Mouse (Mus musculus): ENCODE data around the gene Duxf3. TPM values are rescaled to one million over a fixed set of nuclear protein-coding genes. Genes with fewer than 3 reads are reported as not detected.
"Not testable (repeated sequence)": the region's sequence is repeated elsewhere in the genome, so short reads cannot be mapped to it uniquely, and the experiment has no call there.

Duxf3 gene
- polyA plus RNA-seq, 1 experiment from 2014 or later = not detected

GRCm38 (mm10) chr10:58224827-58225785 is 7.4 kb downstream of the Duxf3 start, which contains the start of gene AW822073:
TSS of gene AW822073 (minus strand) at chr10:58224930.
- 86% methylated on average over 16 of the region's 18 CpGs for whole genome bisulfite sequencing
- not testable (repeated sequence) for ATAC-seq (ENCODE audit: low read depth); H3K9ac ChIP-seq (replicated peaks; ENCODE audit: low read depth, low read length)

GRCm38 (mm10) chr10:58223972-58224805 is 8.3 kb downstream of the Duxf3 start:
- not testable (repeated sequence) for H3K27me3 ChIP-seq (ENCODE audit: control insufficient read depth, insufficient read depth, low read length); H3K4me1 ChIP-seq (ENCODE audit: control insufficient read depth, insufficient read depth, low read length); H3K4me2 ChIP-seq (ENCODE audit: low read depth, low read length); H3K4me3 ChIP-seq (ENCODE audit: low read depth, low read length); H3K9me3 ChIP-seq (ENCODE audit: control insufficient read depth, low read length); H3K9ac ChIP-seq (replicated peaks; ENCODE audit: low read depth, low read length); ATAC-seq (ENCODE audit: low read depth); H3K27ac ChIP-seq (ENCODE audit: low read depth, low read length); H3K36me3 ChIP-seq (ENCODE audit: control insufficient read depth, insufficient read depth, low read length)
- WGBS = 84% methylated on average over 26 of the region's 31 CpGs

More at GRCm38 (mm10) chr10:58224827-58225785, 7.4 kb downstream of the Duxf3 start, which contains the start of gene AW822073:
- H3K27me3 ChIP-seq (ENCODE audit: control insufficient read depth, insufficient read depth, low read length); H3K36me3 ChIP-seq (ENCODE audit: control insufficient read depth, insufficient read depth, low read length); H3K27ac ChIP-seq (ENCODE audit: low read depth, low read length); H3K9me3 ChIP-seq (ENCODE audit: control insufficient read depth, low read length); H3K4me2 ChIP-seq (ENCODE audit: low read depth, low read length); H3K4me1 ChIP-seq (ENCODE audit: control insufficient read depth, insufficient read depth, low read length); H3K4me3 ChIP-seq (ENCODE audit: low read depth, low read length): not testable (repeated sequence)

GRCm38 (mm10) chr10:58223161-58223560 is 9.3 kb downstream of the Duxf3 start:
- 86% methylated on average over 2 of the region's 6 CpGs for WGBS
- not testable (repeated sequence) for ATAC-seq (ENCODE audit: low read depth)

GRCm38 (mm10) chr10:58221571-58221970 is 10.9 kb downstream of the Duxf3 start:
- H3K4me1 ChIP-seq (ENCODE audit: control insufficient read depth, insufficient read depth, low read length); H3K9me3 ChIP-seq (ENCODE audit: control insufficient read depth, low read length); H3K27me3 ChIP-seq (ENCODE audit: control insufficient read depth, insufficient read depth, low read length); H3K36me3 ChIP-seq (ENCODE audit: control insufficient read depth, insufficient read depth, low read length); H3K4me2 ChIP-seq (ENCODE audit: low read depth, low read length); ATAC-seq (ENCODE audit: low read depth); H3K27ac ChIP-seq (ENCODE audit: low read depth, low read length); H3K4me3 ChIP-seq (ENCODE audit: low read depth, low read length); H3K9ac ChIP-seq (replicated peaks; ENCODE audit: low read depth, low read length): not testable (repeated sequence)
- 98% methylated on average over 2 of the region's 2 CpGs for WGBS

More at GRCm38 (mm10) chr10:58223161-58223560, 9.3 kb downstream of the Duxf3 start:
- H3K27me3 ChIP-seq (ENCODE audit: control insufficient read depth, insufficient read depth, low read length); H3K4me3 ChIP-seq (ENCODE audit: low read depth, low read length); H3K9ac ChIP-seq (replicated peaks; ENCODE audit: low read depth, low read length); H3K27ac ChIP-seq (ENCODE audit: low read depth, low read length); H3K9me3 ChIP-seq (ENCODE audit: control insufficient read depth, low read length); H3K36me3 ChIP-seq (ENCODE audit: control insufficient read depth, insufficient read depth, low read length); H3K4me2 ChIP-seq (ENCODE audit: low read depth, low read length); H3K4me1 ChIP-seq (ENCODE audit: control insufficient read depth, insufficient read depth, low read length): not testable (repeated sequence)

- Histone ChIP-seq H3K4me1 (ENCODE audit: control insufficient read depth, insufficient read depth, low read length) (no peaks in the 10 kb centered on the region), H3K27me3 (ENCODE audit: control insufficient read depth, insufficient read depth, low read length) (no peaks in the 10 kb centered on the region), H3K4me2 (ENCODE audit: low read depth, low read length) (no peak overlapping the region), H3K36me3 (ENCODE audit: control insufficient read depth, insufficient read depth, low read length) (no peaks in the 10 kb centered on the region), H3K27ac (ENCODE audit: low read depth, low read length) (no peak overlapping the region), H3K9me3 (ENCODE audit: control insufficient read depth, low read length) (peaks cover 5% of the 10 kb centered on the region; the same call in 1 of the 2 replicates), H3K9ac (replicated peaks; ENCODE audit: low read depth, low read length) (no peak overlapping the region), H3K4me3 (ENCODE audit: low read depth, low read length) (no peak overlapping the region)
- no peak for ATAC-seq (ENCODE audit: low read depth)
- 84% methylated on average over 6 of the region's 6 CpGs for WGBS
Observed at GRCm38 (mm10) chr10:58220726-58221125, 11.7 kb downstream of the Duxf3 start.

- Histone ChIP-seq H3K4me1 (ENCODE audit: control insufficient read depth, insufficient read depth, low read length) (no peaks in the 10 kb centered on the region), H3K27ac (ENCODE audit: low read depth, low read length) (no peak overlapping the region), H3K9me3 (ENCODE audit: control insufficient read depth, low read length) (no peaks in the 10 kb centered on the region), H3K9ac (replicated peaks; ENCODE audit: low read depth, low read length) (no peak overlapping the region), H3K4me3 (ENCODE audit: low read depth, low read length) (no peak overlapping the region), H3K36me3 (ENCODE audit: control insufficient read depth, insufficient read depth, low read length) (no peaks in the 10 kb centered on the region), H3K27me3 (ENCODE audit: control insufficient read depth, insufficient read depth, low read length) (no peaks in the 10 kb centered on the region), H3K4me2 (ENCODE audit: low read depth, low read length) (no peak overlapping the region)
- 91% methylated on average over 3 of the region's 3 CpGs for WGBS
- ATAC-seq (ENCODE audit: low read depth) = no peak
Observed at GRCm38 (mm10) chr10:58217366-58217765, 15.1 kb downstream of the Duxf3 start.

- Histone ChIP-seq H3K27me3 (ENCODE audit: control insufficient read depth, insufficient read depth, low read length) (no peaks in the 10 kb centered on the region), H3K4me3 (ENCODE audit: low read depth, low read length) (no peak overlapping the region), H3K4me1 (ENCODE audit: control insufficient read depth, insufficient read depth, low read length) (no peaks in the 10 kb centered on the region), H3K4me2 (ENCODE audit: low read depth, low read length) (no peak overlapping the region), H3K9ac (replicated peaks; ENCODE audit: low read depth, low read length) (no peak overlapping the region), H3K9me3 (ENCODE audit: control insufficient read depth, low read length) (no peaks in the 10 kb centered on the region), H3K36me3 (ENCODE audit: control insufficient read depth, insufficient read depth, low read length) (no peaks in the 10 kb centered on the region), H3K27ac (ENCODE audit: low read depth, low read length) (no peak overlapping the region)
- ATAC-seq (ENCODE audit: low read depth) = no peak
- WGBS = 92% methylated on average over 1 of the region's 1 CpGs
Observed at GRCm38 (mm10) chr10:58215353-58215752, 17.1 kb downstream of the Duxf3 start.

GRCm38 (mm10) chr10:58214934-58215333 is 17.5 kb downstream of the Duxf3 start:
- 84% methylated on average over 5 of the region's 5 CpGs for WGBS
- Histone ChIP-seq H3K9ac (replicated peaks; ENCODE audit: low read depth, low read length) (no peak overlapping the region), H3K36me3 (ENCODE audit: control insufficient read depth, insufficient read depth, low read length) (no peaks in the 10 kb centered on the region), H3K27me3 (ENCODE audit: control insufficient read depth, insufficient read depth, low read length) (no peaks in the 10 kb centered on the region), H3K27ac (ENCODE audit: low read depth, low read length) (no peak overlapping the region), H3K4me2 (ENCODE audit: low read depth, low read length) (no peak overlapping the region), H3K4me1 (ENCODE audit: control insufficient read depth, insufficient read depth, low read length) (no peaks in the 10 kb centered on the region), H3K9me3 (ENCODE audit: control insufficient read depth, low read length) (no peaks in the 10 kb centered on the region), H3K4me3 (ENCODE audit: low read depth, low read length) (no peak overlapping the region)
- ATAC-seq (ENCODE audit: low read depth) = no peak

GRCm38 (mm10) chr10:58214497-58214896 is 18.0 kb downstream of the Duxf3 start:
- Histone ChIP-seq H3K4me1 (ENCODE audit: control insufficient read depth, insufficient read depth, low read length) (no peaks in the 10 kb centered on the region), H3K4me3 (ENCODE audit: low read depth, low read length) (no peak overlapping the region), H3K27me3 (ENCODE audit: control insufficient read depth, insufficient read depth, low read length) (no peaks in the 10 kb centered on the region), H3K36me3 (ENCODE audit: control insufficient read depth, insufficient read depth, low read length) (no peaks in the 10 kb centered on the region), H3K4me2 (ENCODE audit: low read depth, low read length) (no peak overlapping the region), H3K27ac (ENCODE audit: low read depth, low read length) (no peak overlapping the region), H3K9me3 (ENCODE audit: control insufficient read depth, low read length) (no peaks in the 10 kb centered on the region), H3K9ac (replicated peaks; ENCODE audit: low read depth, low read length) (no peak overlapping the region)
- no peak for ATAC-seq (ENCODE audit: low read depth)
